Mouse (Mus musculus): ENCODE measurements around the gene Fbxo42.
A peak's percentile ranks its signal among the peaks of the same experiment; 100 is the strongest.

Fbxo42 gene

GRCm38 (mm10) chr4:141147112-141148008 is at the start of gene Fbxo42:
Fbxo42 (plus strand) TSS chr4:141147913.
- ATAC-seq (ENCODE audit: insufficient number of reproducible peaks, low FRiP score, low TSS enrichment) = peak; percentile 89

GRCm38 (mm10) chr4:141098935-141099334 is 48.8 kb upstream of the Fbxo42 start:
- ATAC-seq (ENCODE audit: insufficient number of reproducible peaks, low FRiP score, low TSS enrichment) = no peak

- no peak for ATAC-seq (ENCODE audit: insufficient number of reproducible peaks, low FRiP score, low TSS enrichment)
Measured at GRCm38 (mm10) chr4:141099956-141100355, 47.8 kb upstream of the Fbxo42 start.

GRCm38 (mm10) chr4:141101291-141101690 is 46.4 kb upstream of the Fbxo42 start:
- ATAC-seq (ENCODE audit: insufficient number of reproducible peaks, low FRiP score, low TSS enrichment) = no peak

- no peak for ATAC-seq (ENCODE audit: insufficient number of reproducible peaks, low FRiP score, low TSS enrichment)
Measured at GRCm38 (mm10) chr4:141101855-141102254, 45.9 kb upstream of the Fbxo42 start.

- ATAC-seq (ENCODE audit: insufficient number of reproducible peaks, low FRiP score, low TSS enrichment) = no peak
Measured at GRCm38 (mm10) chr4:141106526-141107183, 41.1 kb upstream of the Fbxo42 start.

GRCm38 (mm10) chr4:141108196-141108732 is 39.4 kb upstream of the Fbxo42 start:
- ATAC-seq (ENCODE audit: insufficient number of reproducible peaks, low FRiP score, low TSS enrichment) = no peak

- no peak for ATAC-seq (ENCODE audit: insufficient number of reproducible peaks, low FRiP score, low TSS enrichment)
Measured at GRCm38 (mm10) chr4:141113831-141114230, 33.9 kb upstream of the Fbxo42 start.

GRCm38 (mm10) chr4:141114521-141114981 is 33.2 kb upstream of the Fbxo42 start:
- ATAC-seq (ENCODE audit: insufficient number of reproducible peaks, low FRiP score, low TSS enrichment) = no peak

GRCm38 (mm10) chr4:141115398-141115797 is 32.3 kb upstream of the Fbxo42 start:
- no peak for ATAC-seq (ENCODE audit: insufficient number of reproducible peaks, low FRiP score, low TSS enrichment)

- ATAC-seq (ENCODE audit: insufficient number of reproducible peaks, low FRiP score, low TSS enrichment) = 0 out of 2 replicates have a peak, but pooled peaks have one; percentile 47
Measured at GRCm38 (mm10) chr4:141118691-141119090, 29.0 kb upstream of the Fbxo42 start.

- ATAC-seq (ENCODE audit: insufficient number of reproducible peaks, low FRiP score, low TSS enrichment) = no peak
Measured at GRCm38 (mm10) chr4:141120700-141121099, 27.0 kb upstream of the Fbxo42 start.

- ATAC-seq (ENCODE audit: insufficient number of reproducible peaks, low FRiP score, low TSS enrichment) = no peak
Measured at GRCm38 (mm10) chr4:141122663-141123062, 25.1 kb upstream of the Fbxo42 start.

- ATAC-seq (ENCODE audit: insufficient number of reproducible peaks, low FRiP score, low TSS enrichment) = no peak
Measured at GRCm38 (mm10) chr4:141123065-141123464, 24.6 kb upstream of the Fbxo42 start.

- no peak for ATAC-seq (ENCODE audit: insufficient number of reproducible peaks, low FRiP score, low TSS enrichment)
Measured at GRCm38 (mm10) chr4:141129190-141129710, 18.5 kb upstream of the Fbxo42 start.

GRCm38 (mm10) chr4:141130704-141131342 is 16.9 kb upstream of the Fbxo42 start:
- ATAC-seq (ENCODE audit: insufficient number of reproducible peaks, low FRiP score, low TSS enrichment) = peak; percentile 45; the same call in 1 of the 2 replicates

- no peak for ATAC-seq (ENCODE audit: insufficient number of reproducible peaks, low FRiP score, low TSS enrichment)
Measured at GRCm38 (mm10) chr4:141131531-141132061, 16.1 kb upstream of the Fbxo42 start.

GRCm38 (mm10) chr4:141132191-141132590 is 15.5 kb upstream of the Fbxo42 start:
- ATAC-seq (ENCODE audit: insufficient number of reproducible peaks, low FRiP score, low TSS enrichment) = no peak

- ATAC-seq (ENCODE audit: insufficient number of reproducible peaks, low FRiP score, low TSS enrichment) = no peak
Measured at GRCm38 (mm10) chr4:141133227-141133626, 14.5 kb upstream of the Fbxo42 start.

GRCm38 (mm10) chr4:141134031-141134441 is 13.7 kb upstream of the Fbxo42 start:
- ATAC-seq (ENCODE audit: insufficient number of reproducible peaks, low FRiP score, low TSS enrichment) = no peak

Measured in cerebellum, adult (tissue).